Mouse (Mus musculus) megakaryocyte, embryonic 14.5 days (primary cell): ENCODE results near the gene Hus1b.

Experiments
- FLI1 ChIP-seq: IDR thresholded peaks from 2 replicates; pipeline ENCODE4 v1.6.1; 2012; ENCODE audit warnings: low read length, inconsistent platforms, mixed read lengths
- GATA1 ChIP-seq: IDR thresholded peaks from 3 replicates; pipeline ENCODE4 v1.6.1; 2012; ENCODE audit warnings: mixed read lengths, low read length, inconsistent platforms, borderline replicate concordance

- no peak for TF ChIP-seq FLI1
- no peak for TF ChIP-seq GATA1
Observed at GRCm38 (mm10) chr13:30921914-30922313, 25.6 kb downstream of the Hus1b start.
